Mouse (Mus musculus) myocyte (in vitro differentiated cells): Measurements from ENCODE around the gene Ophn1.

Experiments used
- CEBPB ChIP-seq: IDR thresholded peaks from 2 replicates; pipeline ENCODE4 v1.6.1; 2011; ENCODE audit warnings: mild to moderate bottlenecking, moderate library complexity; ENCODE audit not compliant: poor library complexity, insufficient read depth, severe bottlenecking
- POLR2A ChIP-seq: IDR thresholded peaks from one replicate; pipeline ENCODE4 v1.6.1; 2011; ENCODE audit warnings: low read depth, mild to moderate bottlenecking, control low read depth, moderate library complexity; ENCODE audit not compliant: insufficient read length
- REST ChIP-seq: IDR thresholded peaks from one replicate; pipeline ENCODE4 v1.6.1; 2011; ENCODE audit warnings: mild to moderate bottlenecking, control low read depth, moderate library complexity; ENCODE audit not compliant: insufficient read depth, insufficient read length
- SRF ChIP-seq: IDR thresholded peaks from one replicate; pipeline ENCODE4 v1.6.1; 2011; ENCODE audit warnings: low read depth; ENCODE audit not compliant: control insufficient read depth, insufficient read length

DNA sequence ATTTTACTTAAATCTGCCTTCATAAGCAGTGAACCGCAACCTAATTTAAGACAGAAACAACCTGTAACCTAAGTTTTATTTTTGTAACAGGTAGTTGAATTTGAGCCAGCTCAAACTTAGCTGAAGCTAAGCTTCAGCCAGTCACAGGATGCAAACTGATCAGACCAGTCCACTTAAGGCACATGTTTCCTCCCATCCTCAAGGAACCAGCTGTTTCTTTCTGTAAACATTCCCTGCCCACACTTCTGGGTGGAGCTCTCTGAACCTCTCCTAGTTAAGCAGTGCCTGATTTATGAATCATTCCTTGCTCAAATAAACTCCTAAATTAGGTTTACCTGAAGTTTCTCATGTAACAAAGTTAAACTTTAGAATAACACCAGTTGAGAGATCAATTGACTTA is 54.8 kb downstream of the Ophn1 start:
- TF ChIP-seq POLR2A (no peak), REST (no peak), CEBPB (no peak), SRF (peak; percentile 15)
